Mouse (Mus musculus) left cerebral cortex, postnatal 4 days (tissue): ENCODE data around the gene Afap1. TPM values are rescaled to one million over a fixed set of nuclear protein-coding genes. Genes with fewer than 3 reads are reported as not detected.

Experiments used
- DNase-seq: peaks from one replicate; pipeline ENCODE4 v3.0.0-alpha.2; 2022
- intact Hi-C: fragments of 180-260 bp; cut with DNase I; formaldehyde crosslinking; loops from one replicate; pipeline ENCODE4 v1.15.1; 2025
- total RNA-seq, 2 experiments: library from RNA; stranded (reverse); gene quantifications; 2 replicates each; pipeline ENCODE4 v1.2.3; 2021

Afap1 gene
- total RNA-seq, 2 experiments from 2014 or later, result 221 to 230 TPM

- DNase-seq, result no peak
- intact Hi-C loops, result no loop called here
Measured at GRCm38 (mm10) chr5:36022361-36022760, 129.2 kb downstream of the Afap1 start.

- intact Hi-C loops, result no loop called here
- DNase-seq, result peak; percentile 59
Measured at GRCm38 (mm10) chr5:36024003-36024685, 131.0 kb downstream of the Afap1 start.

- no peak for DNase-seq
- intact Hi-C loops, result no loop called here
Measured at GRCm38 (mm10) chr5:36025076-36025475, 132.0 kb downstream of the Afap1 start.

- DNase-seq, result peak; percentile 45
- intact Hi-C loops, result loop anchor here (5.0 to 10.0 kb wide), 2 partner anchors 191 to 364 kb away; partner anchors contain the start of gene Sorcs2
Measured at GRCm38 (mm10) chr5:36033531-36034426, 140.7 kb downstream of the Afap1 start.

GRCm38 (mm10) chr5:36039596-36039995 lies 146.5 kb downstream of the Afap1 start:
- DNase-seq, result peak; percentile 52
- intact Hi-C loops, result loop anchor here (10.0 kb wide), 1 partner anchor 185 kb away; no protein-coding TSS in a partner anchor

GRCm38 (mm10) chr5:36040398-36041235 lies 147.5 kb downstream of the Afap1 start:
- DNase-seq, result peak; percentile 90
- intact Hi-C loops, result no loop called here

- intact Hi-C loops, result no loop called here
- no peak for DNase-seq
Measured at GRCm38 (mm10) chr5:36041236-36041562, 148.1 kb downstream of the Afap1 start.

GRCm38 (mm10) chr5:36041756-36042155 lies 148.6 kb downstream of the Afap1 start:
- no peak for DNase-seq
- intact Hi-C loops, result no loop called here

- intact Hi-C loops, result no loop called here
- DNase-seq, result no peak
Measured at GRCm38 (mm10) chr5:36043154-36043553, 150.0 kb downstream of the Afap1 start.

Other genes starting within 250 kb of the Afap1 start
- gene Htra3, start 213.5 kb upstream of the Afap1 start, total RNA-seq, result 10 to 100 TPM; 14.9 to 17.1 TPM
- gene Sh3tc1, start 153.3 kb upstream of the Afap1 start, total RNA-seq, result 1 to 10 TPM; 2.2 to 2.3 TPM
- 10 to 100 TPM; 48.5 to 53.3 TPM for gene Ablim2, start 135.4 kb upstream of the Afap1 start, total RNA-seq